Mouse (Mus musculus): ENCODE results near the gene Arrdc2. TPM values are rescaled to one million over a fixed set of nuclear protein-coding genes. Genes with fewer than 3 reads are reported as not detected.

Arrdc2 gene
- polyA plus RNA-seq, 1 experiment = 44.8 TPM

DNA sequence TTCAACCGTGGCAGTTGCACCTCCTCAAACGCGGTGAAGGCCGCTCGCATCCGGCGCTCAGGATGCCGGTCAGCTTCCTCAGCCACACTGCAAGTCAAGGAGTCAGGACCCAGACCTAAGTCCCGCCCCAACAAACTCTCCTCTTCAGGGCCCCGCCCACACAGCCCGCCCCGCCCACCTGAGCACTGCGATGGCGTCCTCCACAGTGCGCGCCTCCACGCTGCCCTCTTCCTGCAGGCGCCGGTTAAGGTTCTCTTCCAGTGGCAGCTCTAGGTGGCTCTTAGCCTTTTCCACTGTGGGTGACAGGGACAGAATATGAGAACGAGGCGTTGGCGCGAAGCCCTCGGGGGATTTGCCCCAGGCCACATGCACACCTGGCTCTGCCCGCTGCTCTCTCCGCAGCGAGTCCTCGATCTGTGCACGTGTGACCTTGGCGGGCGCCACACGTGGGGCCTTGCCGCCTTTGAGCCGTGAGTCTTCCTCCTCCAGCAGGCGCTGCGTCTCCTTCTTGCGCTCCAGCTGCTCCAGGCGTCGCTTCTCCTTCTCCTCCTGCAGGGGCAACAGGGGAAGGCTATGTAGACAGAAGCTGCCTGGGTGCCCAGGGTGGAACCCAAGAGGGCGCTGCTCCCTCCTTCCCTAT is 29.2 kb upstream of the Arrdc2 start:
- 21% methylated on average over 40 of the region's 40 CpGs for WGBS
- H3K27ac ChIP-seq (ENCODE audit: control insufficient read depth, insufficient read depth, low read depth, low read length, poor library complexity) = 0 out of 2 replicates have a peak overlapping the region, but pooled peaks have one; percentile 9
- H3K4me1 ChIP-seq (ENCODE audit: control insufficient read depth, insufficient read depth, low read length) = peaks cover 5% of the 10 kb centered on the region
- H3K4me3 ChIP-seq (replicated peaks; ENCODE audit: control insufficient read depth, low read depth, low read length) = no peak overlapping the region
- no peak for TF ChIP-seq CTCF (IDR thresholded peaks at IDR 0.05; ENCODE audit: control insufficient read depth, insufficient read depth, low read length)
- 0 out of 2 replicates have a peak, but pooled peaks have one; percentile 18 for TF ChIP-seq POLR2A (IDR thresholded peaks at IDR 0.05; ENCODE audit: borderline replicate concordance, control insufficient read depth, low read depth, low read length)

- H3K4me1 ChIP-seq (ENCODE audit: control insufficient read depth, insufficient read depth, low read length) = peaks cover 5% of the 10 kb centered on the region
- no peak overlapping the region for H3K27ac ChIP-seq (ENCODE audit: control insufficient read depth, insufficient read depth, low read depth, low read length, poor library complexity)
- WGBS = 88% methylated on average over 7 of the region's 7 CpGs
- no peak for TF ChIP-seq POLR2A (IDR thresholded peaks at IDR 0.05; ENCODE audit: borderline replicate concordance, control insufficient read depth, low read depth, low read length)
- TF ChIP-seq CTCF (IDR thresholded peaks at IDR 0.05; ENCODE audit: control insufficient read depth, insufficient read depth, low read length) = no peak
- no peak overlapping the region for H3K4me3 ChIP-seq (replicated peaks; ENCODE audit: control insufficient read depth, low read depth, low read length)
Observed at GRCm38 (mm10) chr8:70866566-70866965, 27.0 kb upstream of the Arrdc2 start.

DNA sequence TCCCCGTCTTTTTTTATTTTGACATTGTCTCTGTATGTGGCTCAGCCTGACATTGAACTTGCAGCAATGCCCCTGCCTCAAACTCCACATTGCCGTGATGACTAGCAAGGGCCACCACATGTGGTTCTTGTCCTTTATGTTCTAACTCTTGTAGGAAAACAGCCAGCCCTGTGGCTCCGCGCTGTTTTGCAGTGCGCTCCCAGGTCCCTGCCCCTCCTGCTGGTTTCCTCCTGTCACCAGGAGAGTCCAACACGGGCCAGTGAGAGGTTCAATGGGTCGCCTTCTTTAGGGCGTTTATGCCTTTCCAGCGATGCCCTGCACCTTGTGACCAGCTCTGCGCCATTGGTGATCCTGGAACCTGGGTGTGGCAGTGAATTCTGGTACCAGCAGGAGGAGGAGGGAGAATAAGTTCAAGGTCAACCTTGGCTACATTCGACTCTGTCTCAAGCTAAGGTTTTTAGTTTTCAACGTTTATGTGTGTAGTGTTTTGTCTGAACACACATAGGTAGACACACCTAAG is 26.5 kb upstream of the Arrdc2 start:
- Histone ChIP-seq H3K4me3 (replicated peaks; ENCODE audit: control insufficient read depth, low read depth, low read length) (peak overlapping the region; percentile 53), H3K27ac (ENCODE audit: control insufficient read depth, insufficient read depth, low read depth, low read length, poor library complexity) (peak overlapping the region; percentile 33; the same call in 1 of the 2 replicates), H3K4me1 (ENCODE audit: control insufficient read depth, insufficient read depth, low read length) (peaks cover 5% of the 10 kb centered on the region)
- TF ChIP-seq POLR2A (IDR thresholded peaks at IDR 0.05; ENCODE audit: borderline replicate concordance, control insufficient read depth, low read depth, low read length) = no peak
- no peak for TF ChIP-seq CTCF (IDR thresholded peaks at IDR 0.05; ENCODE audit: control insufficient read depth, insufficient read depth, low read length)
- 14% methylated on average over 12 of the region's 12 CpGs for WGBS

DNA sequence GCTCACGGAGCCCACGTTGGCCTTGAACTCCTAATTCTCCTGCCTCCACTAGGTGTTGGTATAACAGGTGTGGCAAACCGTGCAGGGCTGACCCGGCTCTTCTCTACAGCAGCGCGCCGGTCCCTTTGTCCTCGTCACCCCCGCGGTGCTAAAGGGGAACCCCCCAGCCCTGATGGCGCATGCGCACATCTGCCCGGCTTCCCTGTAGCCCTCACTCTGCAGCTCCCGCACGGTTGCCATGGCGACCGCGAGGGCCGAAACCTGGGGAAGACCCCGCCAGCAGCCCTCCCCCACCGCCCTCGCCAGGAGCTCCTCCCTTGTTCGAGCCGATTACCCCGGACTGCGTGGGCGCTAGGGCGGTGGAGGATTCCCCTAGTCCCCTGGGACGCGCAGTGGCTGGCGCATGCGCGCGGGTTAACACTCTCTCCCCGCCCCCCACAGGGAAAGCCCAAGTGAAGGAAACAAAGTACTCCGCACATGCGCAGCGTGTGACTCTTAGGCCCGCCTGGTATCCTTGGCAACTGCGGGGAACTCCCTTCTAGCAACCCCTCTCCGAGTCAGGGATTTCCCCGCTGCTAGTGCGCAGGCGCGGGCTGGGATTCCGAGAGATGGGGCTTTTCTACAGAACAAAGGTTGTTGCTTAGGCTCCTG is 26.0 kb upstream of the Arrdc2 start:
- Histone ChIP-seq H3K4me3 (replicated peaks; ENCODE audit: control insufficient read depth, low read depth, low read length) (peak overlapping the region; percentile 80), H3K27ac (ENCODE audit: control insufficient read depth, insufficient read depth, low read depth, low read length, poor library complexity) (no peak overlapping the region; the same call in 1 of the 2 replicates), H3K4me1 (ENCODE audit: control insufficient read depth, insufficient read depth, low read length) (peaks cover 5% of the 10 kb centered on the region)
- TF ChIP-seq POLR2A (IDR thresholded peaks at IDR 0.05; ENCODE audit: borderline replicate concordance, control insufficient read depth, low read depth, low read length) (peak; percentile 23; the same call in 1 of the 2 replicates), CTCF (IDR thresholded peaks at IDR 0.05; ENCODE audit: control insufficient read depth, insufficient read depth, low read length) (no peak)
- under 1% methylated on average over 46 of the region's 46 CpGs for WGBS

GRCm38 (mm10) chr8:70864712-70865221 is 25.2 kb upstream of the Arrdc2 start:
- no peak for TF ChIP-seq POLR2A (IDR thresholded peaks at IDR 0.05; ENCODE audit: borderline replicate concordance, control insufficient read depth, low read depth, low read length)
- TF ChIP-seq CTCF (IDR thresholded peaks at IDR 0.05; ENCODE audit: control insufficient read depth, insufficient read depth, low read length) = no peak
- 3% methylated on average over 24 of the region's 24 CpGs for WGBS
- Histone ChIP-seq H3K27ac (ENCODE audit: control insufficient read depth, insufficient read depth, low read depth, low read length, poor library complexity) (no peak overlapping the region), H3K4me1 (ENCODE audit: control insufficient read depth, insufficient read depth, low read length) (peaks cover 5% of the 10 kb centered on the region), H3K4me3 (replicated peaks; ENCODE audit: control insufficient read depth, low read depth, low read length) (peak overlapping the region; percentile 80)

DNA sequence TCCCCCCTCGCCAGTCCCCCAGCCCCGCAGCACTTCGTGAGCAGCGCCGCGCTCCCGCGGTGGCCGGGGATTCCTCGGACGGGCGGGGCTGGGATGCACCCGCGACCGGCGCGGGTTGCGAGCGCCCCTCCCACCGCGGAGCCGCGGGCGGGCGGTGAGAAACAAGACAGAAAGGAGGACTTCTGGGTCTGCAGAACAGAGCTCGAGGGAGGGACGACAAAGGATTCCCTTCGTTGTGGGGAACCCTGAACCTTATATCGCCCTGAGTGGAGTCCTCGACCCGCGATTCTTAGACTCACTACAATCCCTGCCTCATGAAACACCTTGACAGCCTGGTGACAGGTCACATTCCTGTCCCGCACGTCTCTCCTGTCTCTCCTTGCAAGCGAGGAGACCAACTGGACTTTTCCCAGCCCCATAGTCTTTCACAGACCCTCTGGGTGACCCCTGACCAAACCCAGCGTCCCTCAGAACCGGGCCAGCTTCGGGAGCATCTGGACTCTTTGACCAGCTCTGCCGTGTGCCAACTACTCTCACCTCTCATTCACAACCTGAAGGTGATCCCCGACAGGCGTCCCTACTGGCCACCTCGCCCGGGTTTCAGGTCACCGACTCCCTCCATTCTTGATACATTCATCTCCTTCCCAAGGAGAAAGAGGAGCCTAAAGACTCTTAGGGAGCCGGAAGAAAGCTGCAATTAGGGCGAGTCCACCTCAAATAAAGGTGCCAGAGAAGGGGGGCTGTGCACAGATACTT is 24.6 kb upstream of the Arrdc2 start:
- 2% methylated on average over 46 of the region's 46 CpGs for WGBS
- H3K4me1 ChIP-seq (ENCODE audit: control insufficient read depth, insufficient read depth, low read length) = peaks cover 5% of the 10 kb centered on the region
- no peak overlapping the region for H3K27ac ChIP-seq (ENCODE audit: control insufficient read depth, insufficient read depth, low read depth, low read length, poor library complexity)
- TF ChIP-seq CTCF (IDR thresholded peaks at IDR 0.05; ENCODE audit: control insufficient read depth, insufficient read depth, low read length) (no peak), POLR2A (IDR thresholded peaks at IDR 0.05; ENCODE audit: borderline replicate concordance, control insufficient read depth, low read depth, low read length) (no peak)
- H3K4me3 ChIP-seq (replicated peaks; ENCODE audit: control insufficient read depth, low read depth, low read length) = no peak overlapping the region

DNA sequence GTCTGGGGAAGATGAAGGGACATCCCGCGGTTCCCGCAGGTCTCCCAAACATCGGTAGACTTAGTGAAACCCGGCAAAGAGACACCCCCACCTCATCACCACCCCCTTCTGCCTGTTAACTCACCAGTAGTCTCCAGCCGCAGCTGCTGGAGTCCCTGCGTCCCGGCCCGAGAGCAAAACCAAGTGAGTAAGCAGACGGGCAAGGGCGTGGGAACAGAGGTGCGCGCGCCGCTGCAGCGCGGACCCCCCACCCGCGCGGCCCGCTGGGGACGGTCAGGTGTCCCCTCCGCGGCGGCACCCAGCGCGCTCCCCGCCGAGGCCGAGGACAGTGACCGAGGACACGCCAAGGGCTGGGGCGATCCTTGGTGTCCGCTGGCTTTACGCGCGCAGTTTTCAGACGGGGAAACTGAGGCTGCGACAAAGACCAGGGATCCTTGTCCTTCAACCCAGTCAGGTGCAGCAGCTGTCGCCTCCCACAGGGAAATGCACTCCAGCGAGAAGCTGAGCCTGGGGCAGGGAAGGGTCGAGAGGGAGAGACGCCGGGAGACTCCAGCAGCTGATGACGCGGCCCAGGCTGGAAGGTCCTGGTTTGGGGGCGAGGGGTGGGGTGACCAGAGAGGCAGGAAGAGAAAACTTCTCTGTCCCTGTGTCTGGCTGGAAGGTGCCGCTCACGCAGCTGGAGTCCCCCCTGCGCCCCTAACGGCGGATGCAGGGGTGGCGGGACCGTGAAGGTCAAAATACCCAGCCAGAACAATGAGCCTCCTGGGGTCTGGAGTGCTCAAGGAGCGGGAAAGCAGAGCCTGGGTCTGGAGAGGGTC is 23.5 kb upstream of the Arrdc2 start, which contains the start of gene Kcnn1:
Gene Kcnn1 (minus strand): TSS at position 435 of the 818 bp plus-strand sequence.
- Histone ChIP-seq H3K4me3 (replicated peaks; ENCODE audit: control insufficient read depth, low read depth, low read length) (no peak within 1 kb of the TSS), H3K4me1 (ENCODE audit: control insufficient read depth, insufficient read depth, low read length) (peaks cover 4% of the 10 kb centered on the region), H3K27ac (ENCODE audit: control insufficient read depth, insufficient read depth, low read depth, low read length, poor library complexity) (no peak within 1 kb of the TSS)
- TF ChIP-seq CTCF (IDR thresholded peaks at IDR 0.05; ENCODE audit: control insufficient read depth, insufficient read depth, low read length) = no peak
- TF ChIP-seq POLR2A (IDR thresholded peaks at IDR 0.05; ENCODE audit: borderline replicate concordance, control insufficient read depth, low read depth, low read length) = no peak
- WGBS = 2% methylated on average over 55 of the region's 55 CpGs

Measured in bone marrow, adult 2 months (tissue).